Mouse (Mus musculus): ENCODE data around the gene Zim1. TPM values are rescaled to one million over a fixed set of nuclear protein-coding genes. Genes with fewer than 3 reads are reported as not detected.

Gene Zim1
- total RNA-seq, 2 experiments from 2014 or later: not detected

GRCm38 (mm10) chr7:6652151-6652550, 44.1 kb downstream of the Zim1 start:
- no peak for ATAC-seq (ENCODE audit: poor library complexity, severe bottlenecking)

- no peak for ATAC-seq (ENCODE audit: poor library complexity, severe bottlenecking)
Measured at GRCm38 (mm10) chr7:6651221-6651620, 45.0 kb downstream of the Zim1 start.

DNA sequence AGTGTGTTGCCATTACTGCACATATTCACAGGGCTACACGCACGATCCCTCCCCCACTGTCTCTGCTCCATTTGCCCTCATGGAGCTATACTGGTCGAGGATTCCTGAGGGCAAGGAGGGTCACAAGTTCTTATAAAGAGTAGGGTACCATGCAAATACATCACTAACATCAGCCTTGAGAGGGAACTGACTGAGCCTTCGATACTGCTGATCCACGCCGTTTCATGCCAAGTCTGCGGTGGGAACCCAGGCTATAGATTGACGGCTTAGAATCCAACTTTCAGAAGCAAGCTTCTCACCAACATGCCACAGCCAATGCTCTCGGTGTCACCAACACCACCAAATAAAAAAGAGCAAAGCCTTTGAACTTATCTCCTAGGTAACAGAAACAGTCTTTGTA, 45.7 kb downstream of the Zim1 start:
- ATAC-seq (ENCODE audit: poor library complexity, severe bottlenecking): no peak

DNA sequence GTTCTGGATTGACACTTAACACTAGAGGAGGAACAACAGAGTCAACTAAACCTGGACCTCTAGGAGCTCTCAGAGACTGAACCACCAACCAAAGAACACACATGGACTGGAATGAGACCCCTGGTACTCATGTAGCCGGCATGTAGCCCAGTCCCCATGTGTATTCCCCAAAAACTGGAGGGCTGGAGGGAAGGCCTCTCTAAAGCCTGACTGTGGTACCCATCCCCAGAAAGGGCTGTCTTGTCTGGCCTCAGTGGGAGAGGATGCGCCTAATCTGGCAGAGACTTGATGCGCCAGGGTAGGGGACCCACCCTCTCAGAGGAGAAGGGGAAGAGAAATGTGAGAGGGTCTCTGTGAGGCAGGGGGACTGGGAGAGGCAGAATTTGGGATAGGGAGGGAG, 50.4 kb downstream of the Zim1 start:
- no peak for ATAC-seq (ENCODE audit: poor library complexity, severe bottlenecking)

- ATAC-seq (ENCODE audit: poor library complexity, severe bottlenecking): no peak
Measured at GRCm38 (mm10) chr7:6638076-6638475, 58.2 kb downstream of the Zim1 start.

DNA sequence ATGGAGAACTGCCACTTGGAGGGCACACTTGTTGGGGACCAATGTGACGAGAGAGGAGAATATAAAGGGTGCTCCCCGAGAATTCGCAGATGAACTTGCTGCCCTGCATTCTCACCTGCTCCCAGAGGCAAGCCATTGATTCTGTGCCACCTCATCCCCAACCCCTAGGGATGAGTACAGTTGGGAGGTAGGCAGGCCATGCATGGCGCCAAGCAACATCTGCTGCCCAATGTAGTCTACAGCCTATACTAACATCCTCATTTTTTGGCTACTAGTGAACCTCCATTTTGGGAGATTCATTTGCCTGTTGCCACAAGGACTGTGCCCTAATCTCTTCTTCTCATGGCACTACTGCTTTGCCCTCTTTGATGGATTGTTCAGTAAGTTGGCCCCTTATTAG, 59.5 kb downstream of the Zim1 start:
- ATAC-seq (ENCODE audit: poor library complexity, severe bottlenecking): no peak

- no peak for ATAC-seq (ENCODE audit: poor library complexity, severe bottlenecking)
Measured at GRCm38 (mm10) chr7:6635831-6636230, 60.4 kb downstream of the Zim1 start.

Other genes starting within 250 kb of the Zim1 start
- not detected in 2 replicates for gene Olfr1336, start 240.3 kb downstream of the Zim1 start, total RNA-seq (2015)
- gene Olfr1336, start 240.3 kb downstream of the Zim1 start, total RNA-seq (2017): not detected in 2 replicates
- not detected in 2 replicates for gene Olfr1346, start 229.3 kb downstream of the Zim1 start, total RNA-seq (2015)
- gene Olfr1346, start 229.3 kb downstream of the Zim1 start, total RNA-seq (2017): not detected in 2 replicates
- not detected in 2 replicates for gene Olfr5, start 209.5 kb downstream of the Zim1 start, total RNA-seq (2015)
- gene Olfr5, start 209.5 kb downstream of the Zim1 start, total RNA-seq (2017): not detected in 2 replicates
- not detected in 2 replicates for gene Olfr1347, start 196.7 kb downstream of the Zim1 start, total RNA-seq (2015)
- not detected in 2 replicates for gene Olfr1347, start 196.7 kb downstream of the Zim1 start, total RNA-seq (2017)
- not detected in 2 replicates for gene Olfr1348, start 187.7 kb downstream of the Zim1 start, total RNA-seq (2015)
- gene Olfr1348, start 187.7 kb downstream of the Zim1 start, total RNA-seq (2017): not detected in 2 replicates
- not detected in 2 replicates for gene Olfr1349, start 173.5 kb downstream of the Zim1 start, total RNA-seq (2015)
- gene Olfr1349, start 173.5 kb downstream of the Zim1 start, total RNA-seq (2017): not detected in 2 replicates
- gene Olfr1350, start 131.6 kb downstream of the Zim1 start, total RNA-seq (2015): not detected in 2 replicates
- not detected in 2 replicates for gene Olfr1350, start 131.6 kb downstream of the Zim1 start, total RNA-seq (2017)
- gene Peg3, start 34.0 kb upstream of the Zim1 start, total RNA-seq (2015): 0.09 TPM in 1 of 2 replicates, not detected in the other
- gene Peg3, start 34.0 kb upstream of the Zim1 start, total RNA-seq (2017): under 0.01 TPM in 1 of 2 replicates, not detected in the other
- gene Usp29, start 34.1 kb upstream of the Zim1 start, total RNA-seq (2015): not detected in 2 replicates
- gene Usp29, start 34.1 kb upstream of the Zim1 start, total RNA-seq (2017): not detected in 2 replicates